Mouse (Mus musculus) ES-E14 (cell line): Measurements from ENCODE around the gene Frem1. TPM values are rescaled to one million over a fixed set of nuclear protein-coding genes. Genes with fewer than 3 reads are reported as not detected.

Experiments
- DNase-seq: peaks from one replicate; pipeline ENCODE4 v3.0.0-alpha.2; 2013; ENCODE audit warnings: low read depth, low spot score
- H3K27ac ChIP-seq: 2 replicates; pipeline ENCODE4 v1.5.1; 2012; ENCODE audit warnings: low read depth, mild to moderate bottlenecking, low read length, moderate library complexity, mixed read lengths; ENCODE audit not compliant: poor library complexity, insufficient read depth, severe bottlenecking
- H3K36me3 ChIP-seq: 2 replicates; pipeline ENCODE4 v1.6.1; 2012; ENCODE audit warnings: mild to moderate bottlenecking, low read length, moderate library complexity, mixed read lengths; ENCODE audit not compliant: control insufficient read depth, poor library complexity, insufficient read depth, severe bottlenecking
- H3K4me1 ChIP-seq, 2 experiments: fragments of 150-350 bp in 1 of 2; sonication (generic) in 1 of 2; 2 replicates each; pipeline ENCODE4 v1.6.1; 2012; ENCODE audit warnings: low read length in 2 of 2, mild to moderate bottlenecking in 1 of 2, mixed read lengths in 1 of 2; ENCODE audit not compliant: control insufficient read depth in 2 of 2, insufficient read depth in 2 of 2, poor library complexity in 1 of 2
- H3K4me3 ChIP-seq, 2 experiments: fragments of 150-350 bp in 1 of 2; sonication (generic) in 1 of 2; 2 replicates each; pipeline ENCODE4 v1.5.1; 2012; ENCODE audit warnings: low read length in 2 of 2, low read depth in 1 of 2, mild to moderate bottlenecking in 1 of 2, mixed read lengths in 1 of 2; ENCODE audit not compliant: insufficient read depth in 1 of 2, poor library complexity in 1 of 2, severe bottlenecking in 1 of 2
- H3K9ac ChIP-seq: 2 replicates; pipeline ENCODE4 v1.6.1; 2012; ENCODE audit warnings: low read depth, mild to moderate bottlenecking, low read length, mixed read lengths; ENCODE audit not compliant: poor library complexity, insufficient read depth, severe bottlenecking
- H3K9me3 ChIP-seq: fragments of 150-350 bp; sonication (generic); 2 replicates; pipeline ENCODE4 v1.6.1; 2012; ENCODE audit warnings: low read depth, mild to moderate bottlenecking, low read length; ENCODE audit not compliant: control insufficient read depth, insufficient read depth
- CHD2 ChIP-seq: IDR thresholded peaks from 2 replicates; pipeline ENCODE4 v1.6.1; 2014; ENCODE audit warnings: mild to moderate bottlenecking, low read depth, low read length, inconsistent platforms
- HCFC1 ChIP-seq: IDR thresholded peaks from 2 replicates; pipeline ENCODE4 v1.6.1; 2012; ENCODE audit warnings: low read length, inconsistent platforms, borderline replicate concordance; ENCODE audit not compliant: insufficient read depth
- MAFK ChIP-seq: IDR thresholded peaks from 2 replicates; pipeline ENCODE4 v1.6.1; 2014; ENCODE audit warnings: mild to moderate bottlenecking, low read depth, low read length, inconsistent platforms; ENCODE audit not compliant: insufficient read depth
- ZC3H11A ChIP-seq: IDR thresholded peaks from 2 replicates; pipeline ENCODE4 v1.6.1; 2012; ENCODE audit warnings: low read depth, mild to moderate bottlenecking, inconsistent platforms, low read length, borderline replicate concordance
- ZNF384 ChIP-seq: IDR thresholded peaks from 2 replicates; pipeline ENCODE4 v1.6.1; 2012; ENCODE audit warnings: low read depth, low read length, inconsistent platforms
- in situ Hi-C, 2 experiments: fragments of 600-800 bp; cut with MboI; formaldehyde crosslinking; loops; one replicate each; pipeline ENCODE4 v1.15.1; 2025; ENCODE audit warnings: low sequenced_read_pairs in 2 of 2, inconsistent platforms in 1 of 2; ENCODE audit not compliant: unreplicated experiment in 2 of 2
- total RNA-seq: library from RNA; depleted of rRNA; stranded (reverse); fragments of 300-350 nt; gene quantifications from 2 replicates; pipeline ENCODE4 v1.2.3, GENCODE M21; 2012; rRNA removed

Gene Frem1
- 0.48 and 0.58 TPM in 2 replicates for total RNA-seq

- no peaks in the 10 kb centered on the region for H3K36me3 ChIP-seq
- no peak for TF ChIP-seq ZNF384
- TF ChIP-seq MAFK: no peak
- no peak for TF ChIP-seq ZC3H11A
- no peak for TF ChIP-seq HCFC1
- TF ChIP-seq CHD2: no peak
- in situ Hi-C loops: no loop called here
- no peak within 1 kb of the TSS for H3K27ac ChIP-seq
- no peak within 1 kb of the TSS for H3K9ac ChIP-seq
- H3K4me1 ChIP-seq: peaks cover 4 to 5% of the 10 kb centered on the region in 2 experiments; a peak in 3 of 4 replicates
- DNase-seq: peak; percentile 45
- peak within 1 kb of the TSS; percentile 19 to 22; a peak in 2 of 4 replicates for H3K4me3 ChIP-seq
- H3K9me3 ChIP-seq: no peaks in the 10 kb centered on the region
Observed at GRCm38 (mm10) chr4:83051634-83052577, at the start of gene Frem1. Gene Frem1 (minus strand): TSS chr4:83052339.

- Histone ChIP-seq H3K4me1 (no peaks in the 10 kb centered on the region), H3K4me3 (no peak overlapping the region), H3K36me3 (no peaks in the 10 kb centered on the region), H3K9me3 (no peaks in the 10 kb centered on the region), H3K9ac (no peak overlapping the region), H3K27ac (no peak overlapping the region)
- DNase-seq: no peak
- in situ Hi-C loops: no loop called here
- TF ChIP-seq HCFC1: no peak
- no peak for TF ChIP-seq ZC3H11A
- no peak for TF ChIP-seq MAFK
- no peak for TF ChIP-seq ZNF384
- TF ChIP-seq CHD2: no peak
Observed at GRCm38 (mm10) chr4:83099025-83099424, 46.9 kb upstream of the Frem1 start.

GRCm38 (mm10) chr4:83093941-83094340, 41.8 kb upstream of the Frem1 start:
- Histone ChIP-seq H3K36me3 (no peaks in the 10 kb centered on the region), H3K9me3 (no peaks in the 10 kb centered on the region), H3K4me1 (no peaks in the 10 kb centered on the region), H3K4me3 (no peak overlapping the region), H3K9ac (no peak overlapping the region), H3K27ac (no peak overlapping the region)
- DNase-seq: no peak
- TF ChIP-seq ZC3H11A (no peak), HCFC1 (no peak), MAFK (no peak)
- in situ Hi-C loops: no loop called here

GRCm38 (mm10) chr4:83090691-83091448, 38.7 kb upstream of the Frem1 start:
- in situ Hi-C loops: no loop called here
- TF ChIP-seq CHD2 (no peak), HCFC1 (no peak), ZNF384 (no peak), MAFK (no peak), ZC3H11A (no peak)
- no peak for DNase-seq

More at GRCm38 (mm10) chr4:83090691-83091448, 38.7 kb upstream of the Frem1 start:
- H3K4me1 ChIP-seq: no peaks in the 10 kb centered on the region
- no peak overlapping the region for H3K4me3 ChIP-seq
- 0 out of 2 replicates have a peak overlapping the region, but pooled peaks have one; percentile 18 for H3K27ac ChIP-seq
- H3K36me3 ChIP-seq: no peaks in the 10 kb centered on the region
- no peak overlapping the region for H3K9ac ChIP-seq
- no peaks in the 10 kb centered on the region for H3K9me3 ChIP-seq
